Mouse (Mus musculus): ENCODE measurements around the gene Lsm4. TPM values are rescaled to one million over a fixed set of nuclear protein-coding genes. Genes with fewer than 3 reads are reported as not detected.

Gene Lsm4
- polyA plus RNA-seq, 1 experiment from 2014 or later, result 197 TPM

DNA sequence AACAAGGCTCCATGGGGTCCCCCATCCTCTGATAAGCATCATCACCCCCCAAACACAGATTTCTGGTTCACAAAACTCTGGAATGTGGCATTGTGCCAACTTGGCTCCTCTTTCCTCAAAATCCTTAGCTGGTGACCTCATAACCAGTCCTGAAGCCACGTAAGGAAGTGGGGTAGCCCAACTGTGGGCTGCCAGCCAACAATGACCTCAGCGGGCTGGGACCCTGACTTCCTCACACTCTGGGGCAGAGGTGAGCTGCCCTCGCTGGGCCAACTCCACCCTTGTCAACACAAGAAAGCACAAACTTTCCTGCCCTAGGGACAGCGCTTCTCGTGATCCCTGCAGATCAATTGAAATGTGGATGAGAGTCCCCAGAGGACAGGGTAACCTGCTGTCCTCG is 39.0 kb upstream of the Lsm4 start:
- no peak overlapping the region for H3K27ac ChIP-seq
- H3K4me2 ChIP-seq (replicated peaks), result no peak overlapping the region
- H3K4me1 ChIP-seq (replicated peaks; ENCODE audit: control insufficient read depth, insufficient read depth, low read length), result no peaks in the 10 kb centered on the region; the same call in 1 of the 2 replicates
- H3K9ac ChIP-seq, result no peak overlapping the region
- no peaks in the 10 kb centered on the region for H3K36me3 ChIP-seq (replicated peaks; ENCODE audit: control insufficient read depth, insufficient read depth)
- 53% methylated on average over 6 of the region's 6 CpGs for WGBS
- H3K27me3 ChIP-seq (ENCODE audit: control insufficient read depth, insufficient read depth, low read length), result peaks cover 9% of the 10 kb centered on the region
- DNase-seq (ENCODE audit: low spot score) (no peak), ATAC-seq (ENCODE audit: low FRiP score) (no peak)
- H3K4me3 ChIP-seq (replicated peaks; ENCODE audit: low read length), result no peak overlapping the region
- no peaks in the 10 kb centered on the region for H3K9me3 ChIP-seq (ENCODE audit: control insufficient read depth, low read length)

DNA sequence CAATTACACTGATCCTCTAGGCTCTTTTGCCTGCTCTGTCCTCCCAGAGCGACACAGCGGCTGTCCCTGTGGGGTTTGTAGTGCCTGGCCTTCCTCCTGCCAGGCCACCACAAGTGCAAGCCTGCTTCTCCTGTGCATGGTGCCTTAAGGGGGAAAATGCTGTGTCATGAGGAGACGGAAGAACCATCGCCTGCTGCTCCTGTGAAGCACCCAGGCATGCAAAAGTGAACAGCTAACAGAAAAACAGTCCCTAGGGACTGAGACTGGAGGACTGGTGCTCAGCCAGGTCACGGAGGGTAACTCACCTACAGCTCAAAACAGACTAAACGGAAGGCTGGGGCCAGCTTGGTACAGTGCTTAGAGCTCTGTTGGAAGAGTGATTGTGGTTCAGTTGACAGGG is 37.5 kb upstream of the Lsm4 start:
- DNase-seq (ENCODE audit: low spot score), result no peak
- no peaks in the 10 kb centered on the region for H3K9me3 ChIP-seq (ENCODE audit: control insufficient read depth, low read length)
- H3K4me1 ChIP-seq (replicated peaks; ENCODE audit: control insufficient read depth, insufficient read depth, low read length), result no peaks in the 10 kb centered on the region
- 71% methylated on average over 6 of the region's 6 CpGs for WGBS
- peaks cover 9% of the 10 kb centered on the region for H3K27me3 ChIP-seq (ENCODE audit: control insufficient read depth, insufficient read depth, low read length)
- H3K36me3 ChIP-seq (replicated peaks; ENCODE audit: control insufficient read depth, insufficient read depth), result no peaks in the 10 kb centered on the region
- no peak overlapping the region for H3K9ac ChIP-seq
- H3K27ac ChIP-seq, result no peak overlapping the region
- no peak overlapping the region for H3K4me2 ChIP-seq (replicated peaks)
- no peak overlapping the region for H3K4me3 ChIP-seq (replicated peaks; ENCODE audit: low read length)
- no peak for ATAC-seq (ENCODE audit: low FRiP score)

DNA sequence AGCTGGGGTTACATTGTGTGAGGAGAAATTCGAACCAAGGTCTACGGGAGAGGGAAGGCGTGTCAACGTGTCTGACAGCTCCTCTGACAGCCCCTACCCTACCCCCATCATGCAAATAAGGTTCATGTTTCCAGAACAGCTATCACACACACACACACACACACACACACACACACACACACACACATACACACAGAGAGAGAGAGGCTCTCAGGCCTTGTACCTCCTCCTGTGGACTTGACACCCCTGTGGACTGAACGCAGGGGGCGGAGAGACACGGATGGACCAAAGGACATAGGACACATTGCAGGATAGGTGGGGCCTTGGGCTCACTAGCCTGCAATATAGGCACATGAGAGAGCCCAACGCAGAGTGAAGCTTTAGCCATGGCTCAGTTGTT is 36.2 kb upstream of the Lsm4 start:
- Histone ChIP-seq H3K9ac (no peak overlapping the region), H3K36me3 (replicated peaks; ENCODE audit: control insufficient read depth, insufficient read depth) (no peaks in the 10 kb centered on the region), H3K27ac (no peak overlapping the region), H3K9me3 (ENCODE audit: control insufficient read depth, low read length) (no peaks in the 10 kb centered on the region), H3K27me3 (ENCODE audit: control insufficient read depth, insufficient read depth, low read length) (no peaks in the 10 kb centered on the region), H3K4me3 (replicated peaks; ENCODE audit: low read length) (no peak overlapping the region), H3K4me1 (replicated peaks; ENCODE audit: control insufficient read depth, insufficient read depth, low read length) (no peaks in the 10 kb centered on the region), H3K4me2 (replicated peaks) (no peak overlapping the region)
- ATAC-seq (ENCODE audit: low FRiP score), result no peak
- WGBS, result 55% methylated on average over 8 of the region's 8 CpGs
- no peak for DNase-seq (ENCODE audit: low spot score)

DNA sequence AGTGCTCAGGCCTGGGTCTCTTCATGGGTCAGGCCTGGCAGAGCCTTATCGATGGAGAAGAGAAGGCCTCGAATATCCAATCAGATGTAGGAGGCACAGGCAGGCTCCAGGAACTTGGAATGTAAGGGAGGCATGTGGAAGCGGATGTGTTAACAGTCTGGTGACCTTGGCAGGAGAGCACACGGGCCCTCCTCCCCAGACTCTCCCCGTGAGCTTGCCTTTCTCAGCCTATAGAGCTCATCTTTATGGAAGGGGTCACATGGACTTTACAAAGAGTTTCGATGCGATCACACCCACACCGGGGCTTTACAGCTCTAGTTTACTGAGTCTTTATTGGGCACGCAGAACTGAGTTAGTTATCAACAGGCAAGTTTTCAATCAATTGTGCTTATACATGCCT is 34.3 kb upstream of the Lsm4 start:
- H3K9me3 ChIP-seq (ENCODE audit: control insufficient read depth, low read length), result no peaks in the 10 kb centered on the region
- H3K4me2 ChIP-seq (replicated peaks), result no peak overlapping the region
- no peak for DNase-seq (ENCODE audit: low spot score)
- no peaks in the 10 kb centered on the region for H3K36me3 ChIP-seq (replicated peaks; ENCODE audit: control insufficient read depth, insufficient read depth)
- WGBS, result 72% methylated on average over 9 of the region's 9 CpGs
- H3K4me3 ChIP-seq (replicated peaks; ENCODE audit: low read length), result no peak overlapping the region
- H3K4me1 ChIP-seq (replicated peaks; ENCODE audit: control insufficient read depth, insufficient read depth, low read length), result no peaks in the 10 kb centered on the region
- H3K27ac ChIP-seq, result no peak overlapping the region
- H3K27me3 ChIP-seq (ENCODE audit: control insufficient read depth, insufficient read depth, low read length), result no peaks in the 10 kb centered on the region
- no peak overlapping the region for H3K9ac ChIP-seq
- ATAC-seq (ENCODE audit: low FRiP score), result no peak

DNA sequence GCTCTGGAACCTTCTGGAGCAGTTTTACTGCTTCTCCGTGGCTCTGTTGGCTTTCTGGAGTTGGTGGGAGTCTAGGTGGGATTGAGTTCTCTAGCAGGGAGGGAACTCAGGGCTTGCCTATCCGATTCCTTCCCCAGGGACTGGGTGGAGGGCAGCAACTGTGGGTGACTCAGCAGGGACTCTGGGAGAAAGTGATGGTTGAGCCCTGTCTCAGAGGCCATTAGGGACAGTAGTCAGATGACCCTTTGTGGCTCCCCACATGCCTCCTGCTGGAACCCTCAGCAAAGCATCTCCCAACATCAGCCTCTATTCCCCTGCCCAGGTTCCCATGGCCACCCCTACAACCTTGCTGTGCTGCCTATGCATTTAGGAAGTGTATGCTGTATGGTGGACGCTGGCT is 30.0 kb upstream of the Lsm4 start:
- Histone ChIP-seq H3K9me3 (ENCODE audit: control insufficient read depth, low read length) (no peaks in the 10 kb centered on the region), H3K27ac (no peak overlapping the region), H3K27me3 (ENCODE audit: control insufficient read depth, insufficient read depth, low read length) (no peaks in the 10 kb centered on the region), H3K36me3 (replicated peaks; ENCODE audit: control insufficient read depth, insufficient read depth) (no peaks in the 10 kb centered on the region), H3K4me2 (replicated peaks) (no peak overlapping the region), H3K4me3 (replicated peaks; ENCODE audit: low read length) (no peak overlapping the region), H3K4me1 (replicated peaks; ENCODE audit: control insufficient read depth, insufficient read depth, low read length) (no peaks in the 10 kb centered on the region; the same call in 1 of the 2 replicates), H3K9ac (no peak overlapping the region)
- DNase-seq (ENCODE audit: low spot score) (no peak), ATAC-seq (ENCODE audit: low FRiP score) (no peak)
- 71% methylated on average over 3 of the region's 3 CpGs for WGBS

DNA sequence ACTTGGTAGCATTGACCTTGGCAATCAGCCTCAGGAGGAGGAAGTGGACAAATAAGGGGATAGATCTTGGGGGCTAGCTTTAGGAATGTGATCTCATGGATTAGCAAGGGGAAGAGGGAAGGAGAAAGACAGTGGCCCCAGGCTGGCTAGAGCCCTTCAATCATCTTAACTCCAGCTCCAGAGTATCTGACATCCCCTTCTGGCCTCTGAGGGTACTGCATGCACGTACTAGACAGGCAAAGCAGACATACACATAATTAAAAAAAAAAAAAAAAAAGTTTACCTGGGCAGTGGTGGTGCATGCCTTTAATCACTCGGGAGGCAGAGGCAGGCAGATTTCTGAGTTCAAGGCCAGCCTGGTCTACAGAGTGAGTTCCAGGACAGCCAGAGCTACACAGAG is 29.0 kb upstream of the Lsm4 start:
- no peaks in the 10 kb centered on the region for H3K36me3 ChIP-seq (replicated peaks; ENCODE audit: control insufficient read depth, insufficient read depth)
- ATAC-seq (ENCODE audit: low FRiP score) (no peak), DNase-seq (ENCODE audit: low spot score) (no peak)
- H3K9ac ChIP-seq, result no peak overlapping the region
- no peaks in the 10 kb centered on the region for H3K27me3 ChIP-seq (ENCODE audit: control insufficient read depth, insufficient read depth, low read length)
- peaks cover 4% of the 10 kb centered on the region; the same call in 1 of the 2 replicates for H3K4me1 ChIP-seq (replicated peaks; ENCODE audit: control insufficient read depth, insufficient read depth, low read length)
- no peaks in the 10 kb centered on the region for H3K9me3 ChIP-seq (ENCODE audit: control insufficient read depth, low read length)
- WGBS, result 88% methylated on average over 2 of the region's 2 CpGs
- H3K4me2 ChIP-seq (replicated peaks), result no peak overlapping the region
- H3K27ac ChIP-seq, result no peak overlapping the region
- no peak overlapping the region for H3K4me3 ChIP-seq (replicated peaks; ENCODE audit: low read length)

DNA sequence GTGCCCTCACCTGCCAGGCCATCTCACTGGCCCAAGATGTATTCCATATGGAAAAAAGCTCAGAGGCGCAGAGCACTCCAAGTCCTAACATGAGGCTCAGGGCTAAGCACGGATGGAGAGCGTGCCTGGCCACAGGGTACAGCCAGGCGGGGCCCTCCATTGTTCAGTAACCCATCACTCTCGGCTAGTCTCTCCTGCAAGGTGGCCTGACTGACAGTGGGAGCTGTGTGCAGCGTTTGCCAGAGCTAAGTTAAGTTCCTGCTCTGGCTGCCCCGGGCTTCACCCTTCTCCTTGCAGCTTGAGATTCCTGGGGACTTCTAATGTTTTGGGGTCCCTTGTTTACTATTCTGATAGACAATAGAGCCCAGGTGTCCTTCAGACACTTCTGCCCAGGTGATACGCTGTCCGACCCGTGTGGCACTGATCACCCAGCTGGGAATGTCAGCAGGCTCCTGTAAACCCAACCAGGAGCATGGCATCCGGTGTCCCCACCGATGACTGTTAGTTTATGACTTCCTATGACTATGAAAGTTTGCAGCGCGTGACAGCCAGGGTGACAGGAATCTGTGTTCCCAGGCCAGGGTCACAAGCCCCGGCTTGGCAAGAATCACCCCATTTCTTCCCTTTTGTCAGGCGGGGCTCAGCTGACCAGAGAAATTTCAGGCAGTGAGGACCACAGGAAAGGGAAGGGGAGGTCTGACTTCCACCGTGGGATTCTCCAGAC is 27.4 kb upstream of the Lsm4 start:
- Histone ChIP-seq H3K4me2 (replicated peaks) (no peak overlapping the region), H3K9me3 (ENCODE audit: control insufficient read depth, low read length) (no peaks in the 10 kb centered on the region), H3K27me3 (ENCODE audit: control insufficient read depth, insufficient read depth, low read length) (no peaks in the 10 kb centered on the region), H3K27ac (no peak overlapping the region), H3K36me3 (replicated peaks; ENCODE audit: control insufficient read depth, insufficient read depth) (peaks cover 8% of the 10 kb centered on the region), H3K9ac (no peak overlapping the region), H3K4me3 (replicated peaks; ENCODE audit: low read length) (no peak overlapping the region), H3K4me1 (replicated peaks; ENCODE audit: control insufficient read depth, insufficient read depth, low read length) (peaks cover 10% of the 10 kb centered on the region; the same call in 1 of the 2 replicates)
- WGBS, result 59% methylated on average over 17 of the region's 17 CpGs
- no peak for DNase-seq (ENCODE audit: low spot score)
- ATAC-seq (ENCODE audit: low FRiP score), result no peak

DNA sequence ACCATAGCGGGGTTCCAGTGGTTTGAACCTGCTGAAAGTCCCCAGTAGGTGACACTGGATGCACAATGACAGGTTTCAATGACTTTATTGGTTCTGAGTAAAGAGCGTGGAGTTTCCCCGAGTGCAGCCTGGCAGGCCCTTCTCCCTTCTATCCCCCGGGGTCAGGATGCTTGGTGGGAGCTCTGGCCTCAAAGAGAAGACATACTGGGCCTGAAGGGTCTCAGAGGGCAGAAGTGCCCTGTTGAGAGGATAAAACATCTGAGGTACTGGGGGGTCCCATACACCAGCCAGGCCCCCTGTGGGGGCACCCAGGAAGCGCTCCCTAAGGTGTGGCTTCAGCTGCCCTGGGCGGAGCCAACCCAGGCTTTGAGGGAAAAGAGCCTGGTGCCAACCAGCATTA is 26.7 kb upstream of the Lsm4 start:
- H3K27ac ChIP-seq, result no peak overlapping the region
- DNase-seq (ENCODE audit: low spot score) (no peak), ATAC-seq (ENCODE audit: low FRiP score) (no peak)
- no peaks in the 10 kb centered on the region for H3K9me3 ChIP-seq (ENCODE audit: control insufficient read depth, low read length)
- H3K9ac ChIP-seq, result no peak overlapping the region
- no peaks in the 10 kb centered on the region for H3K27me3 ChIP-seq (ENCODE audit: control insufficient read depth, insufficient read depth, low read length)
- H3K4me3 ChIP-seq (replicated peaks; ENCODE audit: low read length), result no peak overlapping the region
- H3K4me2 ChIP-seq (replicated peaks), result no peak overlapping the region
- peaks cover 14% of the 10 kb centered on the region for H3K36me3 ChIP-seq (replicated peaks; ENCODE audit: control insufficient read depth, insufficient read depth)
- 79% methylated on average over 6 of the region's 6 CpGs for WGBS
- peaks cover 10% of the 10 kb centered on the region; the same call in 1 of the 2 replicates for H3K4me1 ChIP-seq (replicated peaks; ENCODE audit: control insufficient read depth, insufficient read depth, low read length)

DNA sequence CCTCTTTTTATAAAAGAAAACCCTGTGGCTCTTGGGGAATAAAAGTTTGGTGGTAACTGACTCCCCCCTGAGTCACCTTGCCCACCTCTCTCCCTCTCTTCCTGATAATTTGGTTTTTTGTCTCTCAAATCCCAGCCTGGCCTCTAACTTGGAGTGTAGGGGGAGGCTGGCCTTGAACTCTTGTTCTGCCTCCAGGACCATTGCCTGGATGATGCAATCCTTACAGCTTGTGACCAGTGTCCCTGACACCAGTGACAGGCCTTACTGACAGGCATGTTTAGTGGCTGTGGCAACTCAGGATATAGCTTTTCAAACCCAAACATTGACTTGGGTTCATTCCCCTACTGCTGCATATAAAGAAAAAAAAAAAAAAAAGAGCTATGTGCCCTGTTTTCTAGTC is 26.3 kb upstream of the Lsm4 start:
- Histone ChIP-seq H3K36me3 (replicated peaks; ENCODE audit: control insufficient read depth, insufficient read depth) (peaks cover 16% of the 10 kb centered on the region), H3K4me1 (replicated peaks; ENCODE audit: control insufficient read depth, insufficient read depth, low read length) (peaks cover 10% of the 10 kb centered on the region; the same call in 1 of the 2 replicates), H3K4me2 (replicated peaks) (no peak overlapping the region), H3K9me3 (ENCODE audit: control insufficient read depth, low read length) (no peaks in the 10 kb centered on the region), H3K9ac (no peak overlapping the region), H3K27me3 (ENCODE audit: control insufficient read depth, insufficient read depth, low read length) (no peaks in the 10 kb centered on the region), H3K4me3 (replicated peaks; ENCODE audit: low read length) (no peak overlapping the region), H3K27ac (peak overlapping the region; percentile 23; the same call in 1 of the 2 replicates)
- DNase-seq (ENCODE audit: low spot score) (no peak), ATAC-seq (ENCODE audit: low FRiP score) (no peak)

Data from hindbrain, embryonic 14.5 days (tissue).